Mouse (Mus musculus) midbrain, embryonic 15.5 days (tissue): ENCODE data around the gene Hivep2. TPM values are rescaled to one million over a fixed set of nuclear protein-coding genes. Genes with fewer than 3 reads are reported as not detected.

ENCODE experiments used
- ATAC-seq: fragments of 200-750 bp; cut with Nextera tagmentation; replicated peaks from 2 replicates; pipeline ENCODE4 v1.8.0; 2017; ENCODE audit warnings: moderate TSS enrichment
- H3K27ac ChIP-seq: fragments of 300-500 bp; sonication (generic); 2 replicates; pipeline ENCODE4 v1.5.1; 2015; ENCODE audit warnings: mild to moderate bottlenecking, inconsistent platforms
- H3K27me3 ChIP-seq: fragments of 300-500 bp; sonication (generic); replicated peaks from 2 replicates; pipeline ENCODE4 v1.6.1; 2015; ENCODE audit warnings: inconsistent platforms
- H3K36me3 ChIP-seq: fragments of 300-500 bp; sonication (generic); replicated peaks from 2 replicates; pipeline ENCODE4 v1.6.1; 2015; ENCODE audit warnings: inconsistent platforms
- H3K4me1 ChIP-seq: fragments of 300-500 bp; sonication (generic); 2 replicates; pipeline ENCODE4 v1.6.1; 2015; ENCODE audit warnings: inconsistent platforms
- H3K4me2 ChIP-seq: fragments of 300-500 bp; sonication (generic); 2 replicates; pipeline ENCODE4 v1.6.1; 2015; ENCODE audit warnings: inconsistent platforms, mild to moderate bottlenecking, moderate library complexity
- H3K4me3 ChIP-seq: fragments of 300-500 bp; sonication (generic); 2 replicates; pipeline ENCODE4 v1.5.1; 2015; ENCODE audit warnings: mild to moderate bottlenecking, inconsistent platforms
- H3K9ac ChIP-seq: fragments of 300-500 bp; sonication (generic); 2 replicates; pipeline ENCODE4 v1.6.1; 2015; ENCODE audit warnings: mild to moderate bottlenecking, inconsistent platforms
- H3K9me3 ChIP-seq: fragments of 300-500 bp; sonication (generic); 2 replicates; pipeline ENCODE4 v1.6.1; 2016; ENCODE audit warnings: inconsistent platforms
- WGBS: fragments of 180-500 bp; shearing (Covaris S2); methylation state at CpG from one replicate; pipeline ENCODE4 v1.1.7; 2015; ENCODE audit warnings: mixed read lengths; 5-methylcytosine and 5-hydroxymethylcytosine counted together
- polyA plus RNA-seq: library from polyadenylated mRNA; unstranded; fragments of >200 nt; fragmentation: Nextera tagmentation; extraction: Ambion mirVana; gene quantifications from 2 replicates; pipeline ENCODE4 v1.2.1, GENCODE M21; 2015

The Hivep2 gene
- polyA plus RNA-seq, 1 experiment from 2014 or later, result 12.0 TPM

GRCm38 (mm10) chr10:13964501-13965281, 1.2 kb upstream of the Hivep2 start:
- Histone ChIP-seq H3K4me2 (peak overlapping the region; percentile 99), H3K4me1 (peaks cover 9% of the 10 kb centered on the region), H3K27ac (peak overlapping the region; percentile 99), H3K9me3 (no peaks in the 10 kb centered on the region), H3K4me3 (peak overlapping the region; percentile 87), H3K9ac (peak overlapping the region; percentile 92), H3K36me3 (no peaks in the 10 kb centered on the region), H3K27me3 (no peaks in the 10 kb centered on the region)
- peak; percentile 5; the same call in 1 of the 2 replicates for ATAC-seq
- WGBS, result under 1% methylated on average over 64 of the region's 65 CpGs

DNA sequence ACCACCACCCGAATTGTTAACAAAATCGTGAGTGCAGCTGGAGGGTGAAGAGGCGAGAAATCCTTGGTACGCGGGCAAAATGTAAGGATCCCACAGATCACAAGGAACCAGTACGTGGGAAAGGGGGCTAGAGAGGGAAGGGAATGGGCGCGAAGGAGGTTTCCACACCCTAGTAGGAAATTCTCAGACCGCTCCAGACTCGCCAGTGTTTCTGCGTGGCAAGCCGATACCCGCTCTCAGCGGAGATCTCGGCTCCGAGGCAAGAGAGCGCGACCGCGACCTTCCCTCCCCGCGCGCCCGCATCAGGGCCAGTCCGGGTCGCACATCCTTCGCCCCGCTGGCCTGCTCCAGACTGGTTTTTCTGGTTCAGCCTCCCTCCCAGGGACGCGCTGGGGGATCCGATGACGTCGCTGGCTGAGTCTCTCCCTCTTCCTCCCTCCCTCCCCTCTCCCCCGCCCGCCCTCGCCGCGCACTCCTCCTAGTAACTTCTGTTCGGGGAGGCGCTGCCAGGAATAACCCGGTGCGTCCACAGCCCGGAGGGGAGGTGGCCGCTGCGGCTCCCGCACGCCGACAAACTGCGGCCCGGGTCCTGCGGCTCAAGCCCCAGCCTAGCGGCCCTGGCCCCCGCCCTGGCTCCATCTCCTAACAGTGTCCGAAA, 430 bp upstream of the Hivep2 start:
- peak overlapping the region; percentile 99 for H3K27ac ChIP-seq
- ATAC-seq, result peak; percentile 76
- under 1% methylated on average over 52 of the region's 54 CpGs for WGBS
- H3K4me1 ChIP-seq, result peaks cover 9% of the 10 kb centered on the region
- H3K9me3 ChIP-seq, result no peaks in the 10 kb centered on the region
- H3K36me3 ChIP-seq, result no peaks in the 10 kb centered on the region
- peak overlapping the region; percentile 92 for H3K9ac ChIP-seq
- peak overlapping the region; percentile 87 for H3K4me3 ChIP-seq
- H3K4me2 ChIP-seq, result peak overlapping the region; percentile 99
- no peaks in the 10 kb centered on the region for H3K27me3 ChIP-seq

DNA sequence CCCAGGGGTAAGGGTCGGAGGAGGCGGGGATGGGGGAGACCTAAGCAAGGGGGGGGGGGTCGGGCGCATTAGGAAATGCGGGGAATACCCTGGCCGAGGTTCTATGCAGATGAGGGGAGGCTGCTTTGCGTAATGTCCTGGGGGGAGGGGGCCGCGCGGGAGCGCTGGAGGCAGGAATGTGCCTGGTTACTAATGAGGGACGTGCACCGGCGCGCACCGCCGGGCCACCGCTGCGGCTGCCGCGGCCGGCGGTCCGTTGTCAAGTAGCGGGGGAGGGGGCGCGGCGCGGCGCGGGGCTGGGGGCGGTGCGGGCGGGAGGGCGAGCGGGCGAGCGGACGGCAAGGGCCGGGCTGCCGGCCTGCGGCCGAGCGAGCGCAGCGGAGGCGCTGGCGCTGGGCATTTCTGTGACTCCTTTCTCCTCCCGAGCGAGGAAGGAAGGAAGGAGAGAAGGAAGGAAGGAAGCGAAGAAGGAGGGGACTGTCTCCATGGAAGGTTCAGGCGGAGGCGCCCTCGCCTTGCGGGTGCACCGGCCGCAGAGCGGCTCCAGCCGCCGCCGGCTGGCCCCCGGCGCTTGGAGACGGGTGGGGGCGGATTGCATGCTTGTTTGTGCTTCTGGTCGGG, 1.1 kb downstream of the Hivep2 start:
- Histone ChIP-seq H3K4me2 (peak overlapping the region; percentile 99), H3K9me3 (no peaks in the 10 kb centered on the region), H3K36me3 (no peaks in the 10 kb centered on the region), H3K9ac (peak overlapping the region; percentile 92), H3K4me1 (peaks cover 9% of the 10 kb centered on the region), H3K27me3 (no peaks in the 10 kb centered on the region), H3K4me3 (peak overlapping the region; percentile 87), H3K27ac (peak overlapping the region; percentile 99)
- under 1% methylated on average over 56 of the region's 66 CpGs for WGBS
- peak; percentile 51 for ATAC-seq

DNA sequence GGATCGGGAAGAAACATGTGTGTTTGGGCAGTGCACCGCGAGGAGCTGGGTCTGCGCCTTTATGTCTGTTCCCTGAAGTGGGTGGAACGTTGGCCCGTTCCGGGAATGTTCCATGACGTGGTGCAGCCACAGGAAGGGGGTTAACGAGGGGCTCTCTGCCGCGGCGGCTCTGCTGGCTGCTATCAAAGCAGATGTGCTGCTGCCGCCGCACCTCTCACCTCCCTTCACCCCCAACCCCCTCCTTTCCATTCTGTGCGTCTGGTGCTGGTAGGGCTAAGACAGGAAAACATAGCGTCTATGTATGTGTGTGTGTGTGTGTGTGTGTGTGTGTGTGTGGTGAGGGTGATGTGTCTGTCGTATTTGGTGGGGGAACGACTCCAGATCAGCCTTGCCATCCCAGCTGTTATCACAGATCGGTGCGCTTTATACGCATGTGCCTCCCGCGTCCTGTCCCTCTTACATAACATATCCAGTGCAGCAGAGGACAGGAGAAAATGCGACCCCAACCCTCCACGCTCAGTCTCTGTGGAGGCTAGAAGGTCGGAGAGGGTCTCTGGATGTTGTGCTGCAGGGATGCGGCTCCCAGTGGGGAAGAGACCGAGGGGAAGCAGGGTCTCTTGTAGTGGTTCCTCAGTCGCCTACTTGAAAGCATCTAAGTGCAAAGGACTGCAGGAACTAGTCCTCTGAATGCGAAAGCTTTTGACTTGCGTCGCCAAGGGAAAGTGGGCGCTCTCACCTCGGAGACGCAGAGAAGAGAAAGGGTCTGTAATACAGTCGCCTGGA, 1.8 kb downstream of the Hivep2 start:
- Histone ChIP-seq H3K27me3 (no peaks in the 10 kb centered on the region), H3K4me1 (peaks cover 9% of the 10 kb centered on the region), H3K27ac (peak overlapping the region; percentile 99), H3K9me3 (no peaks in the 10 kb centered on the region), H3K4me2 (peak overlapping the region; percentile 99), H3K9ac (peak overlapping the region; percentile 92), H3K4me3 (peak overlapping the region; percentile 87), H3K36me3 (no peaks in the 10 kb centered on the region)
- peak; percentile 86 for ATAC-seq
- under 1% methylated on average over 35 of the region's 36 CpGs for WGBS

GRCm38 (mm10) chr10:13968234-13968555, 2.3 kb downstream of the Hivep2 start:
- H3K4me1 ChIP-seq, result peaks cover 9% of the 10 kb centered on the region
- H3K27ac ChIP-seq, result peak overlapping the region; percentile 99
- no peaks in the 10 kb centered on the region for H3K27me3 ChIP-seq
- ATAC-seq, result no peak
- 8% methylated on average over 5 of the region's 5 CpGs for WGBS
- H3K36me3 ChIP-seq, result no peaks in the 10 kb centered on the region
- peak overlapping the region; percentile 92 for H3K9ac ChIP-seq
- H3K4me2 ChIP-seq, result peak overlapping the region; percentile 99
- H3K9me3 ChIP-seq, result no peaks in the 10 kb centered on the region
- H3K4me3 ChIP-seq, result peak overlapping the region; percentile 87

DNA sequence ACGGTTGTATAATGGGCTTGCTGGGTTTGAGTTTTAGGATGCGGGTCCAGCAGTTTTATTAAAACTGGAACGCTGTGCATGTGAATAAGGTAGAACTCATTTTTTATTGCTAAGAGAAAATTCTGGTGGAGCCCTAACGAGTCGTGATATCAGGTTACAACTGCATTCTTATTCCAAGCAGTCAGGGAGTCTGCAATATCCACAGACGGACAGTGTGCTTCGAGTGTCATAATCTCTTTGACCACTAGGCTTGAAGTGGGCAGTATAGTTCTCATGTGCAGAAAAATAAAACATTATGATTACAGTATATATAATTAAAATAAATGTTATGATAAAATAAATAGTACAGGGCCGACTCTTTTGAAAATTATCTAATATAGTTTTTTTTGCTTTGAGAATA, 3.1 kb downstream of the Hivep2 start:
- Histone ChIP-seq H3K36me3 (no peaks in the 10 kb centered on the region), H3K27ac (no peak overlapping the region), H3K27me3 (no peaks in the 10 kb centered on the region), H3K9ac (no peak overlapping the region), H3K4me2 (peak overlapping the region; percentile 6; the same call in 1 of the 2 replicates), H3K4me3 (no peak overlapping the region), H3K4me1 (peaks cover 9% of the 10 kb centered on the region), H3K9me3 (no peaks in the 10 kb centered on the region)
- 20% methylated on average over 8 of the region's 8 CpGs for WGBS
- no peak for ATAC-seq

GRCm38 (mm10) chr10:13970321-13970720, 4.4 kb downstream of the Hivep2 start:
- no peaks in the 10 kb centered on the region for H3K27me3 ChIP-seq
- no peak overlapping the region for H3K9ac ChIP-seq
- no peak overlapping the region for H3K4me2 ChIP-seq
- no peak for ATAC-seq
- 80% methylated on average over 3 of the region's 3 CpGs for WGBS
- H3K27ac ChIP-seq, result no peak overlapping the region
- no peaks in the 10 kb centered on the region for H3K9me3 ChIP-seq
- no peak overlapping the region for H3K4me3 ChIP-seq
- H3K4me1 ChIP-seq, result peaks cover 9% of the 10 kb centered on the region
- no peaks in the 10 kb centered on the region for H3K36me3 ChIP-seq

DNA sequence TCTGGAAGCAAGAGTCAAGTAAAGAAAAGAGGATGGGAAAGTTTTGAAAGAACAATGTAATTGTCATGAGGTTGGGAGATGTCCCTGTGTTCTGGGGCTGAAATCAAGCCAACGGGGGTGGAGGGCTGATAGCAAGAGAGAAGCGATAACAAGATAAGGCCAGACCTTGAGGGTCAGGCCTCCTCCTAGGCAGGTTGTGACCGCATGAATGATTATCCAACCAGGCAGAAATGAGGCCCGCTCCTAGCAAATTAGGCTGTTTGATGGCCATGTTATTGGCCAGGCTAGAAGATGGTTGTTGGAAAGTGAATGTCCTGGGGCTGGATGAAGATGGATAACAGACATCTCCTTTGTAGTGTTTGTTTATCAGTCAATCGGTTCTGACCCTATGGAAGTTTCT, 5.4 kb downstream of the Hivep2 start:
- no peaks in the 10 kb centered on the region for H3K36me3 ChIP-seq
- H3K9me3 ChIP-seq, result no peaks in the 10 kb centered on the region
- no peak overlapping the region for H3K27ac ChIP-seq
- H3K4me2 ChIP-seq, result no peak overlapping the region
- H3K9ac ChIP-seq, result no peak overlapping the region
- WGBS, result 79% methylated on average over 5 of the region's 5 CpGs
- no peak for ATAC-seq
- peaks cover 9% of the 10 kb centered on the region for H3K4me1 ChIP-seq
- H3K4me3 ChIP-seq, result no peak overlapping the region
- no peaks in the 10 kb centered on the region for H3K27me3 ChIP-seq

DNA sequence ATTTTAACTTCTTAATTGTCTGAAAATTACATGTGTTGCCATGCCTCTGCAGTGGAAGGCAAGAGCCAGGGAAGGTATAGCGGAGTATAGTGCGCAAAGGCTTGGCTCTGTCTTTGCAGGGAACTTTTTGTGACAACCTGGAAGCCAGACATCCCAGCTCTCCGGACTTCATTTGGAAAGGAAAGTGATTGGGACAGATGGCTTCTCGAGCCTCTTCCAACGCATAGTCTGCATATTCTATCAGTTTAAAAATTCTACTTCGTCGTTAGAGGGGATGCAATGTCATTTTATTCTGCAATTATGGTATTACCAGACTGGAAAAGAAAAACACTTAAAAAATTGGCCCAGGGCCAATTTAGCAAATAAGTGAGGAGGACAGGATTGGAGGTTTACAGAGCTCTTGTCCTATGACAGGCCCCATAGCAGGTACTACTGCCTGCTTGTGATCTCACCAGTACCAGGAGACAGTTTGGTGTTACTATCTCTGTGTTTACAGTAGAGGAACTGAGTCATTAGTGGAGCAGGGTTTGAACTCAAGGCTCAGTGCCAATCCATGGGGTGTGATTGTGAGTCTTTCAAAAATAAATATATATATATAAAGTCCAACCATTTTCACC, 7.8 kb downstream of the Hivep2 start:
- WGBS, result 75% methylated on average over 7 of the region's 7 CpGs
- no peaks in the 10 kb centered on the region for H3K36me3 ChIP-seq
- no peaks in the 10 kb centered on the region for H3K27me3 ChIP-seq
- peaks cover 4% of the 10 kb centered on the region; the same call in 1 of the 2 replicates for H3K4me1 ChIP-seq
- no peak overlapping the region for H3K27ac ChIP-seq
- no peak for ATAC-seq
- no peak overlapping the region for H3K9ac ChIP-seq
- H3K9me3 ChIP-seq, result no peaks in the 10 kb centered on the region
- no peak overlapping the region for H3K4me3 ChIP-seq
- H3K4me2 ChIP-seq, result no peak overlapping the region

DNA sequence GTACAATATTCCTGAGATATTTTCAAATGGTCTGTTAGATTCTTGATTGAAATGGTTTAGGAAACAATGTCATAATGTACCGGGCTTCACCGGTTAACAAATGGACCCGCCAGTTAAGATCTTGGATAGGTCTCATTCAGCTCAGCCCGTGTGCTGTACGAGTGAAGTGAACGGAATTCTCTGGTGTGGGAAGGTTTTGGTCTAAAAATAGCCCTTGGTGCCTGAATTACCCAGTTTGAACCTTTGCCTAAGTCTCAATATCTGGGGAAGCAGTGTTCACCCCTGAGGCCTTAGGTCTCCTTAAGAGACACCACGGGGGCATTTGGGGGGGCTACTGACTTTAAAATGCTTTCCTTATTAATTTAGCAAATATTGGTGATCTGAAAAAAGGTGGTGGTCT, 8.6 kb downstream of the Hivep2 start:
- no peak overlapping the region for H3K4me2 ChIP-seq
- no peaks in the 10 kb centered on the region for H3K4me1 ChIP-seq
- H3K9ac ChIP-seq, result no peak overlapping the region
- no peaks in the 10 kb centered on the region for H3K27me3 ChIP-seq
- no peaks in the 10 kb centered on the region for H3K9me3 ChIP-seq
- H3K4me3 ChIP-seq, result no peak overlapping the region
- no peak overlapping the region for H3K27ac ChIP-seq
- WGBS, result 75% methylated on average over 7 of the region's 7 CpGs
- no peak for ATAC-seq
- no peaks in the 10 kb centered on the region for H3K36me3 ChIP-seq

DNA sequence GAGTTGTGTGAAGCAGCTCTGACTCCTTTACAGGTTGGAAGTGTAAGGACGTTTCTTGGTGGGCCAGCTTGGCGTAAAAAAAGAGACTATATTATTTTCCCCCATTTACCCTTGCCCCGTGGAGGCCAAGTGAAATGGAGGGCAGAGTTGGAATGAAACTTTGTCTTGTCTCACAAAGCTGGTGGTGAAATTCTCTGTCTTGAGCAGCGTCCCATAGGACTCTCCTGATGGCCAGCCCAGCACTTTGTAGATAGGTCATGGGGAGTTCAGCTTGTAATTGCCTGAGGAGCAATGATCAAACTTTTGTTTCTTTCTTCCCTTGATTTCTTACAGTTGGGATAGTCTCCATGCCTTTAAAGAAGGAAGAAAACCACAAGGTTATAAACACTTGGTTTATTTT, 10.0 kb downstream of the Hivep2 start:
- H3K4me2 ChIP-seq, result no peak overlapping the region
- 81% methylated on average over 4 of the region's 4 CpGs for WGBS

GRCm38 (mm10) chr10:13976267-13976666, 10.4 kb downstream of the Hivep2 start:
- no peaks in the 10 kb centered on the region for H3K4me1 ChIP-seq
- no peak overlapping the region for H3K9ac ChIP-seq
- H3K27me3 ChIP-seq, result no peaks in the 10 kb centered on the region
- H3K4me2 ChIP-seq, result no peak overlapping the region
- WGBS, result 72% methylated on average over 6 of the region's 6 CpGs
- no peak overlapping the region for H3K27ac ChIP-seq
- no peak overlapping the region for H3K4me3 ChIP-seq
- no peaks in the 10 kb centered on the region for H3K9me3 ChIP-seq
- ATAC-seq, result no peak
- H3K36me3 ChIP-seq, result no peaks in the 10 kb centered on the region

More for the DNA sequence above, 10.0 kb downstream of the Hivep2 start:
- Histone ChIP-seq H3K9ac (no peak overlapping the region), H3K4me1 (no peaks in the 10 kb centered on the region), H3K36me3 (no peaks in the 10 kb centered on the region), H3K27ac (no peak overlapping the region), H3K4me3 (no peak overlapping the region), H3K9me3 (no peaks in the 10 kb centered on the region), H3K27me3 (no peaks in the 10 kb centered on the region)
- no peak for ATAC-seq
